Mouse (Mus musculus): ENCODE measurements around the gene Sod3. TPM values are rescaled to one million over a fixed set of nuclear protein-coding genes. Genes with fewer than 3 reads are reported as not detected.
A peak's percentile ranks its signal among the peaks of the same experiment; 100 is the strongest.

Gene Sod3
- total and polyA plus RNA-seq, 2 experiments from 2014 or later: 3.0 to 4.3 TPM

DNA sequence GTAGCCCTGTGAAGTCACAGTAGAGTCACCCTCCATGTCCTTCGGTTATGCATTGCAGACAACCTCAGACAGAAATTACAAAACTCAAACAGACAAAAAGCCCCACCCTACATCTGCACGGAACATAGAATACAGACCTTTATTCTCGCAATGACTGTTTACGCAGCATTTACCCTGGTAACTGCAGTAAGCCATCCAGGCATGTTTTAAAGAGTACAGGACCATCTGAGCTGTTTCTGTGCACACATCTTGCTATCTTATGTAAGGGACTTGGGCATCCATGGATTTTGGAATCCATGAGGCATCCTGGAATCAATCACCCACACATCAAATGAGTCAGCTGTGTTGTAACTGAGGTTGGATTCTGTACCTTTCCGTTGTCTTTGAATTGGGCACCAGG lies 2.3 kb downstream of the Sod3 start:
- 92% methylated on average over 5 of the region's 5 CpGs for WGBS
- H3K36me3 ChIP-seq (ENCODE audit: insufficient read depth, low read length): no peaks in the 10 kb centered on the region
- no peak overlapping the region for H3K4me2 ChIP-seq (ENCODE audit: low read depth, low read length, poor library complexity, severe bottlenecking)
- H3K9ac ChIP-seq (replicated peaks; ENCODE audit: low read length, poor library complexity, severe bottlenecking): no peak overlapping the region
- ATAC-seq (ENCODE audit: low FRiP score): no peak
- H3K27ac ChIP-seq (ENCODE audit: low read depth, low read length): no peak overlapping the region
- H3K4me3 ChIP-seq (ENCODE audit: low read depth, low read length): no peak overlapping the region
- H3K4me1 ChIP-seq (ENCODE audit: insufficient read depth, low read length): no peaks in the 10 kb centered on the region; the same call in 1 of the 2 replicates
- no peak for TF ChIP-seq CTCF (IDR thresholded peaks at IDR 0.05)
- H3K27me3 ChIP-seq (ENCODE audit: insufficient read depth, low read length): no peaks in the 10 kb centered on the region
- DNase-seq (ENCODE audit: low spot score): no peak
- no peaks in the 10 kb centered on the region for H3K9me3 ChIP-seq (ENCODE audit: low read length)

DNA sequence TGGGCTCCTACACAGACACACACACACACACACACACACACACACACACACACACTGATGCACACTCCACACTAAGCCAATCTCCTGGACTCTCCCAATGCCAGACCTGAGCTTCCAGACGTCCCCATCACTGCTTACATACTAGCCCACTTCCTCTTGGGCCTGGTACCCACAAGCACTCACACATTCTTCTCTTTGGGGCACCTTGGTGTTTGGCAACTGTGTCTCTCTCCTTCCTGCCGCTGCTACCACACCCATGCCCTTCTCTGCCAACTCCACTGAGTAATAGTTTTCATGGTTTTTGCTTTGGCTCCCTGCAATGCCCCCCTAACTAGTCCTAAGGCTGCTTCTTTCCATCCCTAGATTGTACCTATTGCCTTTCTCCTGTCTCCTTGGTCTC lies 3.1 kb downstream of the Sod3 start:
- H3K4me3 ChIP-seq (ENCODE audit: low read depth, low read length): no peak overlapping the region
- no peak overlapping the region for H3K4me2 ChIP-seq (ENCODE audit: low read depth, low read length, poor library complexity, severe bottlenecking)
- no peaks in the 10 kb centered on the region; the same call in 1 of the 2 replicates for H3K4me1 ChIP-seq (ENCODE audit: insufficient read depth, low read length)
- no peak overlapping the region for H3K9ac ChIP-seq (replicated peaks; ENCODE audit: low read length, poor library complexity, severe bottlenecking)
- H3K9me3 ChIP-seq (ENCODE audit: low read length): no peaks in the 10 kb centered on the region
- no peaks in the 10 kb centered on the region for H3K36me3 ChIP-seq (ENCODE audit: insufficient read depth, low read length)
- H3K27me3 ChIP-seq (ENCODE audit: insufficient read depth, low read length): no peaks in the 10 kb centered on the region
- ATAC-seq (ENCODE audit: low FRiP score): no peak
- no peak overlapping the region for H3K27ac ChIP-seq (ENCODE audit: low read depth, low read length)
- no peak for TF ChIP-seq CTCF (IDR thresholded peaks at IDR 0.05)
- DNase-seq (ENCODE audit: low spot score): no peak
- WGBS: 78% methylated on average over 2 of the region's 2 CpGs

DNA sequence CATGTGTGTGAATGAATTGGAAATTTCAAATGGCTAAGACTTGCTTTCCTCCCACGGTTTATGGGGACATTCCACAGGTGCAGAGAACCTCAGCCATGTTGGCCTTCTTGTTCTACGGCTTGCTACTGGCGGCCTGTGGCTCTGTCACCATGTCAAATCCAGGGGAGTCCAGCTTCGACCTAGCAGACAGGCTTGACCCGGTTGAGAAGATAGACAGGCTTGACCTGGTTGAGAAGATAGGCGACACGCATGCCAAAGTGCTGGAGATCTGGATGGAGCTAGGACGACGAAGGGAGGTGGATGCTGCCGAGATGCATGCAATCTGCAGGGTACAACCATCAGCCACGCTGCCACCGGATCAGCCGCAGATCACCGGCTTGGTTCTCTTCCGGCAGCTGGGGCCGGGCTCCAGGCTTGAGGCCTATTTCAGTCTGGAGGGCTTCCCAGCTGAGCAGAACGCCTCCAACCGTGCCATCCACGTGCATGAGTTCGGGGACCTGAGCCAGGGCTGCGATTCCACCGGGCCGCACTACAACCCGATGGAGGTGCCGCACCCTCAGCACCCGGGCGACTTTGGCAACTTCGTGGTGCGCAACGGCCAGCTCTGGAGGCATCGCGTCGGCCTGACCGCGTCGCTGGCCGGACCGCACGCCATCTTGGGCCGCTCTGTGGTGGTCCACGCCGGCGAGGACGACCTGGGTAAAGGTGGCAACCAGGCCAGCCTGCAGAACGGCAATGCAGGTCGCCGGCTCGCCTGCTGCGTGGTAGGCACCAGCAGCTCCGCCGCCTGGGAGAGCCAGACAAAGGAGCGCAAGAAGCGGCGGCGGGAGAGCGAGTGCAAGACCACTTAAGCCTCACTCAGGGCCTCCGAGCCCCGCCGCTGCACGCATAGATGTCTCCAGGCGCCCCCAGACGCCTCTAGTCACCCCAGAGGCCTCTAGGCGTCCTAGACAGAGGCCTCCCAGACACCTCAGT lies 4.6 kb downstream of the Sod3 start:
- ATAC-seq (ENCODE audit: low FRiP score) (peak; percentile 25; the same call in 1 of the 2 replicates), DNase-seq (ENCODE audit: low spot score) (no peak)

DNA sequence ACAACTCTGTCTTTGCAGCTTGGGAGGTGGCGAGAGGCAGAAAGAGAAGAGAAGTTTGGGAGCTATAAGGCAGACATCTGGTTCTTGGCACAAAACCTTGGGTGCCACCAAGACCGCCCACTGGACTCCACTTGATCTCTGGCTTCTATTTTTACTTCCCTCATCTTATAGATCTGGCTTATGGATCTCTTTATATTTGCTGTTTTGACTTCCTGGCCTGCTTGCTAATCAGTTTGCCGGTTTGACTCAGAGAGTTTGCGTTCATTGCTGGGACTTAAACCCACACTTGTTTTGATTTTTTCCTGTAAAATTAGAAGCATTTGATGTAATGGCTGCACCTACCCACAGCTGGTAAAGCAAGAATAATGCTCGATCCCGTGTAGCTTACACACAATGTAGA lies 7.3 kb downstream of the Sod3 start:
- H3K36me3 ChIP-seq (ENCODE audit: insufficient read depth, low read length): 0 out of 2 replicates have a peak, but pooled peaks cover 5% of the 10 kb centered on the region
- ATAC-seq (ENCODE audit: low FRiP score) (no peak), DNase-seq (ENCODE audit: low spot score) (no peak)
- TF ChIP-seq CTCF (IDR thresholded peaks at IDR 0.05): no peak
- H3K9me3 ChIP-seq (ENCODE audit: low read length): no peaks in the 10 kb centered on the region
- H3K4me2 ChIP-seq (ENCODE audit: low read depth, low read length, poor library complexity, severe bottlenecking): no peak overlapping the region
- H3K9ac ChIP-seq (replicated peaks; ENCODE audit: low read length, poor library complexity, severe bottlenecking): no peak overlapping the region
- WGBS: 86% methylated on average over 6 of the region's 6 CpGs
- H3K4me3 ChIP-seq (ENCODE audit: low read depth, low read length): no peak overlapping the region
- H3K27me3 ChIP-seq (ENCODE audit: insufficient read depth, low read length): no peaks in the 10 kb centered on the region
- H3K27ac ChIP-seq (ENCODE audit: low read depth, low read length): no peak overlapping the region
- H3K4me1 ChIP-seq (ENCODE audit: insufficient read depth, low read length): no peaks in the 10 kb centered on the region

More for the DNA sequence above, 4.6 kb downstream of the Sod3 start:
- Histone ChIP-seq H3K4me2 (ENCODE audit: low read depth, low read length, poor library complexity, severe bottlenecking) (peak overlapping the region; percentile 15; the same call in 1 of the 2 replicates), H3K4me1 (ENCODE audit: insufficient read depth, low read length) (no peaks in the 10 kb centered on the region; the same call in 1 of the 2 replicates), H3K9ac (replicated peaks; ENCODE audit: low read length, poor library complexity, severe bottlenecking) (no peak overlapping the region), H3K4me3 (ENCODE audit: low read depth, low read length) (no peak overlapping the region), H3K27ac (ENCODE audit: low read depth, low read length) (no peak overlapping the region), H3K36me3 (ENCODE audit: insufficient read depth, low read length) (no peaks in the 10 kb centered on the region), H3K9me3 (ENCODE audit: low read length) (no peaks in the 10 kb centered on the region), H3K27me3 (ENCODE audit: insufficient read depth, low read length) (no peaks in the 10 kb centered on the region)
- WGBS: 52% methylated on average over 63 of the region's 63 CpGs
- TF ChIP-seq CTCF (IDR thresholded peaks at IDR 0.05): no peak

DNA sequence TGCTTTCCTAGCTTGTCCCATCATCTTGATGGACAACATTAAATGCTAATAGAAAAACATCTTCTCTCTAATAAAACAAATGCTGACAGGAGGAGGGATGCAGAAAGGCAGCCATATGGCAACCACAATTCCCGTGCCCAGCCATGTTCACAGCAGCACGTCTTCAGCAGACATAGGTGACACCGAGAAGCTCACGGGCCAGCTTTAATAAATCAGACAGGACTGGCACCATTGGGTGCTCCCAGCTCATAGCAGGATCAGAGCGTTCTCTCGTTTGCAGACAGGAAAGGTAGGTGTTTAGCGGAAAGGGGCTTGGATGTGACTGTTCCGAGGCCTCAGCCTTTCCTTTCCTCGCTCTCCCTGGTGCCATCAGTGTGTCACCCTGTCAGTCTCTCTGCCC lies 12.3 kb downstream of the Sod3 start:
- no peak for TF ChIP-seq CTCF (IDR thresholded peaks at IDR 0.05)

DNA sequence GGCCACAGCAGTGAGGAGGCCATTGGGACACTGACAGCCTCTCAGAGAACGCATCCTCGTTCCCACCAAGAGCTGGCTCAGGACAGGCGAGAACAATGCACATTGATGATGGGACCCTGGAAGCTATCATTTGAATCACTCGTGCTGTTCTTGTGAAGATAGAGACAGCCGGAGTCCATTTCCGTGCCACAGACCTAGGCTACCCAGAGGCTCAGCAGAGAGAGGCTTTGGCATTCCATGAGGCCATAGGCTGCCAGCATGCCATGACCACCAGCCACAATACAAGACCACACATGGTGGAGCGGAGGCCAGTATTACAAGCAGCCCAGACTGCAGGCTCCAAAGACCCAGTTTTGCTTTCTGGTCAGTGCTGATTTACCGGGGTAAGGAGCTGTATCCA lies 19.2 kb downstream of the Sod3 start:
- 71% methylated on average over 8 of the region's 8 CpGs for WGBS

More for the DNA sequence above, 12.3 kb downstream of the Sod3 start:
- WGBS: 86% methylated on average over 9 of the region's 9 CpGs
- Histone ChIP-seq H3K9ac (replicated peaks; ENCODE audit: low read length, poor library complexity, severe bottlenecking) (no peak overlapping the region), H3K27ac (ENCODE audit: low read depth, low read length) (no peak overlapping the region), H3K4me3 (ENCODE audit: low read depth, low read length) (no peak overlapping the region), H3K4me1 (ENCODE audit: insufficient read depth, low read length) (no peaks in the 10 kb centered on the region), H3K27me3 (ENCODE audit: insufficient read depth, low read length) (no peaks in the 10 kb centered on the region), H3K36me3 (ENCODE audit: insufficient read depth, low read length) (0 out of 2 replicates have a peak, but pooled peaks cover 5% of the 10 kb centered on the region), H3K4me2 (ENCODE audit: low read depth, low read length, poor library complexity, severe bottlenecking) (no peak overlapping the region), H3K9me3 (ENCODE audit: low read length) (no peaks in the 10 kb centered on the region)
- ATAC-seq (ENCODE audit: low FRiP score) (no peak), DNase-seq (ENCODE audit: low spot score) (no peak)

More for the DNA sequence above, 19.2 kb downstream of the Sod3 start:
- no peak overlapping the region for H3K9ac ChIP-seq (replicated peaks; ENCODE audit: low read length, poor library complexity, severe bottlenecking)
- no peaks in the 10 kb centered on the region for H3K9me3 ChIP-seq (ENCODE audit: low read length)
- H3K36me3 ChIP-seq (ENCODE audit: insufficient read depth, low read length): no peaks in the 10 kb centered on the region
- H3K27me3 ChIP-seq (ENCODE audit: insufficient read depth, low read length): no peaks in the 10 kb centered on the region
- no peaks in the 10 kb centered on the region for H3K4me1 ChIP-seq (ENCODE audit: insufficient read depth, low read length)
- no peak overlapping the region for H3K4me3 ChIP-seq (ENCODE audit: low read depth, low read length)
- no peak overlapping the region for H3K27ac ChIP-seq (ENCODE audit: low read depth, low read length)
- no peak overlapping the region for H3K4me2 ChIP-seq (ENCODE audit: low read depth, low read length, poor library complexity, severe bottlenecking)
- no peak for TF ChIP-seq CTCF (IDR thresholded peaks at IDR 0.05)
- ATAC-seq (ENCODE audit: low FRiP score) (no peak), DNase-seq (ENCODE audit: low spot score) (no peak)

All from midbrain, postnatal 0 days (tissue).